Mouse (Mus musculus) G1E (cell line): ENCODE data around the gene Ovca2. TPM values are rescaled to one million over a fixed set of nuclear protein-coding genes. Genes with fewer than 3 reads are reported as not detected.

Experiments used
- ATAC-seq: 2 replicates; pipeline ENCODE4 v1.8.0; 2016; ENCODE audit warnings: mild to moderate bottlenecking; ENCODE audit not compliant: insufficient number of reproducible peaks, poor library complexity, low FRiP score, severe bottlenecking; ENCODE audit errors: extremely low read depth
- DNase-seq: peaks from one replicate; pipeline ENCODE4 v3.0.0; 2012; ENCODE audit warnings: low spot score
- H3K27me3 ChIP-seq: 2 replicates; pipeline ENCODE4 v1.6.1; 2012; ENCODE audit warnings: mild to moderate bottlenecking, low read length, inconsistent platforms; ENCODE audit not compliant: insufficient read depth
- H3K36me3 ChIP-seq: replicated peaks from 2 replicates; pipeline ENCODE3; 2012; ENCODE audit warnings: mild to moderate bottlenecking, inconsistent platforms
- H3K4me1 ChIP-seq: 2 replicates; pipeline ENCODE4 v1.6.1; 2012; ENCODE audit warnings: low read depth, low read length, inconsistent platforms, mixed read lengths; ENCODE audit not compliant: insufficient read depth
- H3K4me3 ChIP-seq: 2 replicates; pipeline ENCODE4 v1.5.1; 2012; ENCODE audit warnings: low read depth, mild to moderate bottlenecking, inconsistent platforms, low read length, moderate library complexity, mixed read lengths
- H3K9me3 ChIP-seq: replicated peaks from 2 replicates; pipeline ENCODE4 v1.6.1; 2012; ENCODE audit warnings: inconsistent platforms
- CTCF ChIP-seq: IDR thresholded peaks from 2 replicates; pipeline ENCODE4 v1.5.1; 2012; ENCODE audit warnings: low read depth, low read length, inconsistent platforms, mixed read lengths
- GATA1 ChIP-seq: IDR thresholded peaks from 2 replicates; pipeline ENCODE4 v1.6.1; 2012; ENCODE audit warnings: borderline replicate concordance, low read length, inconsistent platforms, mixed read lengths
- GATA2 ChIP-seq: IDR thresholded peaks from 2 replicates; pipeline ENCODE4 v1.6.1; 2012; ENCODE audit warnings: low read depth, low read length, inconsistent platforms, borderline replicate concordance
- POLR2AphosphoS5 ChIP-seq: IDR thresholded peaks from 2 replicates; pipeline ENCODE4 v1.6.1; 2012; ENCODE audit warnings: low read depth, low read length, inconsistent platforms; ENCODE audit not compliant: insufficient replicate concordance
- TAL1 ChIP-seq: conservative IDR thresholded peaks from 2 replicates; pipeline ENCODE4 v1.6.1; 2012; ENCODE audit warnings: low read depth, low read length, inconsistent platforms, mixed read lengths
- polyA plus RNA-seq: library from polyadenylated mRNA; stranded (reverse); fragments of >175 nt; gene quantifications from 2 replicates; pipeline ENCODE4 v1.2.3, GENCODE M21; 2012
- total RNA-seq, 2 experiments: library from RNA; stranded (forward) in 1 of 2; stranded (reverse) in 1 of 2; fragments of 200-1000 nt in 1 of 2; fragments of >200 nt in 1 of 2; fragmentation: Nextera tagmentation in 1 of 2; gene quantifications; 2 replicates each; pipeline ENCODE4 v1.2.3; 2014 to 2017

Ovca2 gene
- total and polyA plus RNA-seq, 3 experiments = 2.0 to 21.0 (median 20.9) TPM

DNA sequence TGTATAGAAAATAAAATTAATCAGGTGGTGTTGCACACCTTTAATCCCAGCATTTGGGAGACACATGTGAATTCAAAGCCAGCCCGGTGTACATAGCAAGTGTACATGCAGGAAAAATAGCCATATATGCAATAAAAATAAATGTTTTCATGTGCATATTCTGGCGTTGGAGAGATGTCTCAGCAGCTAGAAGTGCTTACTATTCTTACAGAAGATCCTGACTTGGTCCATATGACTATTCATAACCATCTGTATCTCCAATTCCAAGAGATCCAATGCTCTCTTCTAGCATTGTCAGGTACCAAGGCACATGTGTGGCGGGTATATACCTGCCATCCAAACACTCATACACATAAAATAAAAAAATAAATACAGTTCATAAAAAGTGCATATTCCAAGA, 52.3 kb downstream of the Ovca2 start:
- no peaks in the 10 kb centered on the region for H3K27me3 ChIP-seq
- no peak for DNase-seq
- ATAC-seq = no peak
- H3K4me1 ChIP-seq = peaks cover 10% of the 10 kb centered on the region
- TF ChIP-seq GATA2 (no peak), TAL1 (no peak), POLR2AphosphoS5 (no peak), CTCF (no peak), GATA1 (no peak)
- no peak overlapping the region for H3K4me3 ChIP-seq
- peaks cover 10% of the 10 kb centered on the region for H3K36me3 ChIP-seq
- H3K9me3 ChIP-seq = no peaks in the 10 kb centered on the region

Other genes with a start within 250 kb of the Ovca2 start
- not detected in 2 replicates for gene Hic1, start 9.3 kb downstream of the Ovca2 start, total RNA-seq (2014; fragmentation: Nextera tagmentation)
- gene Hic1, start 9.3 kb downstream of the Ovca2 start, total RNA-seq (2017) = 0.05 TPM in 1 of 2 replicates, not detected in the other
- gene Hic1, start 9.3 kb downstream of the Ovca2 start, polyA plus RNA-seq = 0.22 and 0.29 TPM in 2 replicates
- gene Dph1, start 12.4 kb upstream of the Ovca2 start, total RNA-seq (2014; fragmentation: Nextera tagmentation) = 4.7 and 10.0 TPM in 2 replicates
- gene Dph1, start 12.4 kb upstream of the Ovca2 start, total RNA-seq (2017) = 6.1 and 8.7 TPM in 2 replicates
- gene Dph1, start 12.4 kb upstream of the Ovca2 start, polyA plus RNA-seq = 61.5 and 93.9 TPM in 2 replicates
- not detected in 2 replicates for gene Rtn4rl1, start 14.9 kb upstream of the Ovca2 start, total RNA-seq (2014; fragmentation: Nextera tagmentation)
- gene Rtn4rl1, start 14.9 kb upstream of the Ovca2 start, total RNA-seq (2017) = not detected in 2 replicates
- gene Rtn4rl1, start 14.9 kb upstream of the Ovca2 start, polyA plus RNA-seq = not detected in 2 replicates
- 94.0 and 105 TPM in 2 replicates for gene Rpa1, start 169.5 kb upstream of the Ovca2 start, total RNA-seq (2014; fragmentation: Nextera tagmentation)
- 284 and 317 TPM in 2 replicates for gene Rpa1, start 169.5 kb upstream of the Ovca2 start, total RNA-seq (2017)
- 97.4 and 130 TPM in 2 replicates for gene Rpa1, start 169.5 kb upstream of the Ovca2 start, polyA plus RNA-seq
- gene Smyd4, start 169.6 kb upstream of the Ovca2 start, total RNA-seq (2014; fragmentation: Nextera tagmentation) = 6.3 and 12.4 TPM in 2 replicates
- gene Smyd4, start 169.6 kb upstream of the Ovca2 start, total RNA-seq (2017) = 14.8 and 15.0 TPM in 2 replicates
- 1.1 TPM in 2 replicates for gene Smyd4, start 169.6 kb upstream of the Ovca2 start, polyA plus RNA-seq
- gene Serpinf1, start 243.9 kb upstream of the Ovca2 start, total RNA-seq (2014; fragmentation: Nextera tagmentation) = not detected in 2 replicates
- gene Serpinf1, start 243.9 kb upstream of the Ovca2 start, total RNA-seq (2017) = 0.38 TPM in 1 of 2 replicates, not detected in the other
- gene Serpinf1, start 243.9 kb upstream of the Ovca2 start, polyA plus RNA-seq = not detected in 2 replicates